Mouse (Mus musculus): ENCODE data around the gene Cit. TPM values are rescaled to one million over a fixed set of nuclear protein-coding genes. Genes with fewer than 3 reads are reported as not detected.
"Not testable (repeated sequence)": the region's sequence is repeated elsewhere in the genome, so short reads cannot be mapped to it uniquely, and the experiment has no call there.

Cit gene
- polyA plus RNA-seq (2015; fragmentation: Nextera tagmentation; extraction: Ambion mirVana), result 20.0 and 21.5 TPM in 2 replicates

DNA sequence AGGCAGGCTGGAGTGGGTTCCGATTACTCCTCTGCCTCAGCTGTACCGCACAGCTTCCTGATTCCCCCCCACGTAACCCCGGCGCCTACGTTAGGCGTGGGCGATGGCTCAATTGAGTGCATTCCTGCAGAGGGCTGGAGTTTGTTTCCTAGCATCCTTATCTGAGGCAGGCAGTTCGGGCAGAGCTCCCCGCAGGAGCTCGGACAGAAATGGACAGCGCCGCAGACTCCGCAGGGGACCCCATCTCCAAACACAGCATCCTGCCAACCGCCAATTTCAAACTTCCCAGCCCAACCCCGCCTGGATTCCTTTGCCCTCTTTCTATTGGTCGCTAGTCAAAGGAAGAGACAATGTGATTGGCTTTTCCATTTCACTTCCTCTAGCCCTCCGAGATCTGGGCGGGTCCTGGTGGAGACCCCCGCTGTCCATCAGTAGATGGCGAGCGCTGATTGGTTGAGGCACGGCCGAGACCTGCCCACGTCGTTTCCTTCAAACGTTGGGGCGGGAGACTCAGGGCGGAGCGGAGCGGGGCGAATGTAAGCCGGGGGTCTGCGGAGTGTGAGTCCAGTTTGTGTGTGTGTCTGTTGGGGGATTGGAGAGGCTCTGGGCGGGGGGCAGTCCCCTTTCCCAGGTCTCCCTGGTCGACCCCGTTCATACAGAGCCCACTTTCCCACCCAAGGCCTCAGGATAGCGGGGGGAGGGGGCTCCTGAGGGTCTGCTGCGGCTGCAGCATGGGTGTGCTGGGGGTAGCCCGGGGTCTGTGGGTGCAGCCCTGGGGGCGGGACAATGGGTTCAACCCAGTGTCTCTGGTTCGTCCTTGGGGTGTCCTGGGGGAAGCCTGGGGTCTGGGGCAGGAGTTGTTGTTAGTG lies at the start of gene Cit:
Gene Cit, plus strand, starts transcription at position 513 of the 869 bp plus-strand sequence.
- ATAC-seq, result peak; percentile 99
- under 1% methylated on average over 42 of the region's 42 CpGs for WGBS
- Histone ChIP-seq H3K4me1 (ENCODE audit: control insufficient read depth, insufficient read depth, low read length) (peaks cover 10% of the 10 kb centered on the region), H3K9me3 (ENCODE audit: control insufficient read depth, low read length) (no peaks in the 10 kb centered on the region), H3K4me2 (ENCODE audit: low read depth, low read length) (peak within 1 kb of the TSS; percentile 91), H3K36me3 (ENCODE audit: control insufficient read depth, insufficient read depth, low read length) (no peaks in the 10 kb centered on the region), H3K27ac (ENCODE audit: low read length) (no peak within 1 kb of the TSS), H3K4me3 (ENCODE audit: low read length) (peak within 1 kb of the TSS; percentile 74), H3K27me3 (replicated peaks; ENCODE audit: control insufficient read depth, insufficient read depth, low read length) (no peaks in the 10 kb centered on the region), H3K9ac (ENCODE audit: low read depth, low read length) (peak within 1 kb of the TSS; percentile 81)

- no peaks in the 10 kb centered on the region for H3K4me1 ChIP-seq (ENCODE audit: control insufficient read depth, insufficient read depth, low read length)
- no peak overlapping the region for H3K4me3 ChIP-seq (ENCODE audit: low read length)
- H3K4me2 ChIP-seq (ENCODE audit: low read depth, low read length), result no peak overlapping the region
- no peak overlapping the region for H3K9ac ChIP-seq (ENCODE audit: low read depth, low read length)
- H3K36me3 ChIP-seq (ENCODE audit: control insufficient read depth, insufficient read depth, low read length), result no peaks in the 10 kb centered on the region
- H3K27ac ChIP-seq (ENCODE audit: low read length), result no peak overlapping the region
- WGBS, result 66% methylated on average over 15 of the region's 15 CpGs
- no peak for ATAC-seq
- H3K27me3 ChIP-seq (replicated peaks; ENCODE audit: control insufficient read depth, insufficient read depth, low read length), result no peaks in the 10 kb centered on the region
- no peaks in the 10 kb centered on the region for H3K9me3 ChIP-seq (ENCODE audit: control insufficient read depth, low read length)
These were observed 45.8 kb upstream of the Cit start for GRCm38 (mm10) chr5:115799016-115799894.

DNA sequence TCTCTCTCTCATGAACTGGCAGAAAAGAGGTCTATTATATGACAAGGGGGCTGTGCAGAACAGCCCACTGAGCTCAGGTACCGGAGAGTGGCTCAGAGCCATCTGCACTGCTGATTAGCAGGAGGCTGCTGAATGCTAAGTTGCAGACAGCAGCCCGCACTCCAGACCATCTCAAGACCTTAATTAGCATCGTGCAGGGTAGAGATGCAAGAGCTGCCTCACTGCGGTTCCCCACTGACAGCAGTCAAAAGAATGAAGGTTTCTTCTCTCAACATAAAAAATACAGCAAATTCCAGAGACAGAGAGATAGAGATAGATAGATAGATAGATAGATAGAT lies 45.2 kb upstream of the Cit start:
- Histone ChIP-seq H3K9ac (ENCODE audit: low read depth, low read length) (no peak overlapping the region), H3K4me1 (ENCODE audit: control insufficient read depth, insufficient read depth, low read length) (no peaks in the 10 kb centered on the region), H3K9me3 (ENCODE audit: control insufficient read depth, low read length) (no peaks in the 10 kb centered on the region), H3K4me2 (ENCODE audit: low read depth, low read length) (no peak overlapping the region), H3K4me3 (ENCODE audit: low read length) (no peak overlapping the region), H3K36me3 (ENCODE audit: control insufficient read depth, insufficient read depth, low read length) (no peaks in the 10 kb centered on the region), H3K27me3 (replicated peaks; ENCODE audit: control insufficient read depth, insufficient read depth, low read length) (no peaks in the 10 kb centered on the region), H3K27ac (ENCODE audit: low read length) (no peak overlapping the region)
- 42% methylated on average over 4 of the region's 4 CpGs for WGBS
- ATAC-seq, result no peak

DNA sequence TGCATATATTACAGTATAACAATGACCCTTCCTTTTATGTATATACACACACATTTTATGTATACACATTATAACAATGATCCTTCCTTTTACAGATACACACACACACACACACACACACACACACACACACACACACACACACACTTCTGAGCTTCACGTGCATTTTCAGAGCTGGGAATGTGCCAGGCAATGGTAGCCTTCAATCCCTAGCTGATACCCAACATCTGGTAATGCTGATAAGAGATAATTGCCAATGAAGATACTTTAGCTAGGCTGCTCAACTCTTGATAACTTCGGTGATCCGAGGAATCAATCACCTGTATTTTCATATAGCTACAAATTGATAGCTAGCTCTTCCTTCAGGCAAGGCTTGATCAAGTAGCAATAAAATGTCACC lies 32.8 kb upstream of the Cit start:
- H3K27ac ChIP-seq (ENCODE audit: low read length), result no peak overlapping the region
- no peaks in the 10 kb centered on the region for H3K9me3 ChIP-seq (ENCODE audit: control insufficient read depth, low read length)
- WGBS, result 87% methylated on average over 3 of the region's 3 CpGs
- H3K4me3 ChIP-seq (ENCODE audit: low read length), result no peak overlapping the region
- H3K27me3 ChIP-seq (replicated peaks; ENCODE audit: control insufficient read depth, insufficient read depth, low read length), result no peaks in the 10 kb centered on the region
- no peak overlapping the region for H3K4me2 ChIP-seq (ENCODE audit: low read depth, low read length)
- no peak for ATAC-seq
- no peak overlapping the region for H3K9ac ChIP-seq (ENCODE audit: low read depth, low read length)
- no peaks in the 10 kb centered on the region for H3K4me1 ChIP-seq (ENCODE audit: control insufficient read depth, insufficient read depth, low read length)
- H3K36me3 ChIP-seq (ENCODE audit: control insufficient read depth, insufficient read depth, low read length), result no peaks in the 10 kb centered on the region

DNA sequence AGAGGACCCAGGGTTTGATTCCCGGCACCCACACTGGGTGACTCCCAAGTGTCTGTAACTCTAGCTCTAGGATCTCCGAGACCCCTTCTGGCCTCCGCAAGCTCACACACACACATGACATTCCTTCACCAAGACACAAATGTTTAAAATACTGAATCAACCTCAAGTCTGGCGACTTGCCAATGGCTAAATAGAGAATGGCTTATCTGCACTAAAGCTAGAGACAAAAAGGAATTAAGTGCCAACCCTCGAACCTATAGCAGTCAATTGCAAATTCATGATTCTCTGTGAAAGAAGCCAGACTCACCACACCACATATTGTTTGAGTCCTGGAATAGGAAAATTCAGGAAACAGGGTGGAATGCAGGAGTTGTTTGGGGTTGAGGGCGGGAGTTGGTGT lies 28.1 kb upstream of the Cit start:
- H3K9me3 ChIP-seq (ENCODE audit: control insufficient read depth, low read length), result no peaks in the 10 kb centered on the region
- WGBS, result 60% methylated on average over 6 of the region's 6 CpGs
- H3K4me3 ChIP-seq (ENCODE audit: low read length), result no peak overlapping the region
- H3K27ac ChIP-seq (ENCODE audit: low read length), result no peak overlapping the region
- no peak overlapping the region for H3K9ac ChIP-seq (ENCODE audit: low read depth, low read length)
- H3K4me1 ChIP-seq (ENCODE audit: control insufficient read depth, insufficient read depth, low read length), result no peaks in the 10 kb centered on the region
- no peaks in the 10 kb centered on the region for H3K27me3 ChIP-seq (replicated peaks; ENCODE audit: control insufficient read depth, insufficient read depth, low read length)
- no peaks in the 10 kb centered on the region for H3K36me3 ChIP-seq (ENCODE audit: control insufficient read depth, insufficient read depth, low read length)
- no peak overlapping the region for H3K4me2 ChIP-seq (ENCODE audit: low read depth, low read length)
- no peak for ATAC-seq

DNA sequence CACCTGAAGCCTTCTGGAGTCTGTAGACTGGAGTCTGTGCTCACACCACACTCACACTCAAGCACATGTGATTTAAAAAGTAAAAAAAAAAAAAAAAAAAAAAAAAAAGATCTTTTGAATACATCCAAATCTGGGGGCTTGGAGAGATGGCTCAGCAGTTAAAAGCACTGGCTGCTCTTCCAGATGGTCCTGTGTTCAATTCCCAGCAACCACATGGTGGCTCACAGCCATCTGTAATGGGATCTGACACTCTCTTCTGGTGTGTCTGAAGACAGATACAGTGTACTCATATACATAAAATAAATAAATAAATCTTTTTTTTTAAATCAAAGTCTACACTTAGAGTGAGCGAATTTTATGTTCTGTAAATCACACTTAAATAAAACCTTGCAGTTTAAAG lies 27.4 kb upstream of the Cit start:
- WGBS, result 84% methylated on average over 1 of the region's 1 CpGs
- H3K27ac ChIP-seq (ENCODE audit: low read length); H3K36me3 ChIP-seq (ENCODE audit: control insufficient read depth, insufficient read depth, low read length); H3K4me3 ChIP-seq (ENCODE audit: low read length); H3K9ac ChIP-seq (ENCODE audit: low read depth, low read length); H3K9me3 ChIP-seq (ENCODE audit: control insufficient read depth, low read length); H3K27me3 ChIP-seq (replicated peaks; ENCODE audit: control insufficient read depth, insufficient read depth, low read length); H3K4me2 ChIP-seq (ENCODE audit: low read depth, low read length); ATAC-seq; H3K4me1 ChIP-seq (ENCODE audit: control insufficient read depth, insufficient read depth, low read length): not testable (repeated sequence)

- Histone ChIP-seq H3K36me3 (ENCODE audit: control insufficient read depth, insufficient read depth, low read length) (no peaks in the 10 kb centered on the region), H3K4me1 (ENCODE audit: control insufficient read depth, insufficient read depth, low read length) (no peaks in the 10 kb centered on the region), H3K27me3 (replicated peaks; ENCODE audit: control insufficient read depth, insufficient read depth, low read length) (no peaks in the 10 kb centered on the region), H3K9ac (ENCODE audit: low read depth, low read length) (no peak overlapping the region), H3K4me3 (ENCODE audit: low read length) (no peak overlapping the region), H3K4me2 (ENCODE audit: low read depth, low read length) (no peak overlapping the region), H3K9me3 (ENCODE audit: control insufficient read depth, low read length) (no peaks in the 10 kb centered on the region), H3K27ac (ENCODE audit: low read length) (no peak overlapping the region)
- no peak for ATAC-seq
- WGBS, result 63% methylated on average over 9 of the region's 9 CpGs
These were observed 25.1 kb upstream of the Cit start for GRCm38 (mm10) chr5:115819966-115820365.

- Histone ChIP-seq H3K27ac (ENCODE audit: low read length) (no peak overlapping the region), H3K4me1 (ENCODE audit: control insufficient read depth, insufficient read depth, low read length) (no peaks in the 10 kb centered on the region), H3K9ac (ENCODE audit: low read depth, low read length) (no peak overlapping the region), H3K4me3 (ENCODE audit: low read length) (no peak overlapping the region), H3K36me3 (ENCODE audit: control insufficient read depth, insufficient read depth, low read length) (no peaks in the 10 kb centered on the region), H3K9me3 (ENCODE audit: control insufficient read depth, low read length) (no peaks in the 10 kb centered on the region), H3K27me3 (replicated peaks; ENCODE audit: control insufficient read depth, insufficient read depth, low read length) (no peaks in the 10 kb centered on the region), H3K4me2 (ENCODE audit: low read depth, low read length) (no peak overlapping the region)
- no peak for ATAC-seq
- 90% methylated on average over 12 of the region's 12 CpGs for WGBS
These were observed 23.9 kb upstream of the Cit start for GRCm38 (mm10) chr5:115821200-115821599.

DNA sequence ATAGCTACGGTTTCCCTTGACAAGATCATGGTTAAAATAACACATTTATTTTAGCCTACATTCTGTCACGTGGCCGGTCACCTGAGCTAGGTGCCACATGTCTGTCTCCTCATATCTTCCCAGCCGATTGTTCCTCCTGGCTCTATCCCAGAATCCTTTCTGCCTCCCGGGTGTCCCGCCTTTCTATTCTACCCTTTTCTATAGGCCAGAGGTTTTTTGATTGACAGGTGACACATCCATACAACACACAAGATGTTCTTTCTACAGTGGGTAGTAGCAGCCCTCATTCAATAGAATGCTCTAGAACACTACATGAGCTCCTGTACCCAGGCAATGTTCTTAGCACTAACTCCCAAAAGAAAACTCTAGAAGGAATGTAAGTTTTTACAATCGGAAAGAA lies 23.2 kb upstream of the Cit start:
- H3K9me3 ChIP-seq (ENCODE audit: control insufficient read depth, low read length), result no peaks in the 10 kb centered on the region
- H3K27me3 ChIP-seq (replicated peaks; ENCODE audit: control insufficient read depth, insufficient read depth, low read length), result no peaks in the 10 kb centered on the region
- ATAC-seq, result no peak
- no peak overlapping the region for H3K4me3 ChIP-seq (ENCODE audit: low read length)
- no peak overlapping the region for H3K9ac ChIP-seq (ENCODE audit: low read depth, low read length)
- H3K27ac ChIP-seq (ENCODE audit: low read length), result no peak overlapping the region
- no peak overlapping the region for H3K4me2 ChIP-seq (ENCODE audit: low read depth, low read length)
- no peaks in the 10 kb centered on the region for H3K4me1 ChIP-seq (ENCODE audit: control insufficient read depth, insufficient read depth, low read length)
- WGBS, result 89% methylated on average over 7 of the region's 7 CpGs
- no peaks in the 10 kb centered on the region for H3K36me3 ChIP-seq (ENCODE audit: control insufficient read depth, insufficient read depth, low read length)

Measured in intestine, embryonic 16.5 days (tissue).